Mouse (Mus musculus) ES-E14 (cell line): ENCODE measurements around the gene Gm3045. TPM values are rescaled to one million over a fixed set of nuclear protein-coding genes. Genes with fewer than 3 reads are reported as not detected.

ENCODE experiments used
- DNase-seq: peaks from one replicate; pipeline ENCODE4 v3.0.0-alpha.2; 2013; ENCODE audit warnings: low read depth, low spot score
- H3K27ac ChIP-seq: 2 replicates; pipeline ENCODE4 v1.5.1; 2012; ENCODE audit warnings: low read depth, mild to moderate bottlenecking, low read length, moderate library complexity, mixed read lengths; ENCODE audit not compliant: poor library complexity, insufficient read depth, severe bottlenecking
- H3K36me3 ChIP-seq: 2 replicates; pipeline ENCODE4 v1.6.1; 2012; ENCODE audit warnings: mild to moderate bottlenecking, low read length, moderate library complexity, mixed read lengths; ENCODE audit not compliant: control insufficient read depth, poor library complexity, insufficient read depth, severe bottlenecking
- H3K4me1 ChIP-seq, 2 experiments: fragments of 150-350 bp in 1 of 2; sonication (generic) in 1 of 2; 2 replicates each; pipeline ENCODE4 v1.6.1; 2012; ENCODE audit warnings: low read length in 2 of 2, mild to moderate bottlenecking in 1 of 2, mixed read lengths in 1 of 2; ENCODE audit not compliant: control insufficient read depth in 2 of 2, insufficient read depth in 2 of 2, poor library complexity in 1 of 2
- H3K4me3 ChIP-seq, 2 experiments: fragments of 150-350 bp in 1 of 2; sonication (generic) in 1 of 2; 2 replicates each; pipeline ENCODE4 v1.5.1; 2012; ENCODE audit warnings: low read length in 2 of 2, low read depth in 1 of 2, mild to moderate bottlenecking in 1 of 2, mixed read lengths in 1 of 2; ENCODE audit not compliant: insufficient read depth in 1 of 2, poor library complexity in 1 of 2, severe bottlenecking in 1 of 2
- H3K9ac ChIP-seq: 2 replicates; pipeline ENCODE4 v1.6.1; 2012; ENCODE audit warnings: low read depth, mild to moderate bottlenecking, low read length, mixed read lengths; ENCODE audit not compliant: poor library complexity, insufficient read depth, severe bottlenecking
- H3K9me3 ChIP-seq: fragments of 150-350 bp; sonication (generic); 2 replicates; pipeline ENCODE4 v1.6.1; 2012; ENCODE audit warnings: low read depth, mild to moderate bottlenecking, low read length; ENCODE audit not compliant: control insufficient read depth, insufficient read depth
- CHD2 ChIP-seq: IDR thresholded peaks from 2 replicates; pipeline ENCODE4 v1.6.1; 2014; ENCODE audit warnings: mild to moderate bottlenecking, low read depth, low read length, inconsistent platforms
- HCFC1 ChIP-seq: IDR thresholded peaks from 2 replicates; pipeline ENCODE4 v1.6.1; 2012; ENCODE audit warnings: low read length, inconsistent platforms, borderline replicate concordance; ENCODE audit not compliant: insufficient read depth
- MAFK ChIP-seq: IDR thresholded peaks from 2 replicates; pipeline ENCODE4 v1.6.1; 2014; ENCODE audit warnings: mild to moderate bottlenecking, low read depth, low read length, inconsistent platforms; ENCODE audit not compliant: insufficient read depth
- ZC3H11A ChIP-seq: IDR thresholded peaks from 2 replicates; pipeline ENCODE4 v1.6.1; 2012; ENCODE audit warnings: low read depth, mild to moderate bottlenecking, inconsistent platforms, low read length, borderline replicate concordance
- ZNF384 ChIP-seq: IDR thresholded peaks from 2 replicates; pipeline ENCODE4 v1.6.1; 2012; ENCODE audit warnings: low read depth, low read length, inconsistent platforms
- in situ Hi-C, 2 experiments: fragments of 600-800 bp; cut with MboI; formaldehyde crosslinking; loops; one replicate each; pipeline ENCODE4 v1.15.1; 2025; ENCODE audit warnings: low sequenced_read_pairs in 2 of 2, inconsistent platforms in 1 of 2; ENCODE audit not compliant: unreplicated experiment in 2 of 2
- total RNA-seq: library from RNA; depleted of rRNA; stranded (reverse); fragments of 300-350 nt; gene quantifications from 2 replicates; pipeline ENCODE4 v1.2.3, GENCODE M21; 2012; rRNA removed

The Gm3045 gene
- total RNA-seq, 1 experiment: not detected

GRCm38 (mm10) chr13:56475363-56475762 lies 49.0 kb downstream of the Gm3045 start:
- H3K36me3 ChIP-seq: no peaks in the 10 kb centered on the region

DNA sequence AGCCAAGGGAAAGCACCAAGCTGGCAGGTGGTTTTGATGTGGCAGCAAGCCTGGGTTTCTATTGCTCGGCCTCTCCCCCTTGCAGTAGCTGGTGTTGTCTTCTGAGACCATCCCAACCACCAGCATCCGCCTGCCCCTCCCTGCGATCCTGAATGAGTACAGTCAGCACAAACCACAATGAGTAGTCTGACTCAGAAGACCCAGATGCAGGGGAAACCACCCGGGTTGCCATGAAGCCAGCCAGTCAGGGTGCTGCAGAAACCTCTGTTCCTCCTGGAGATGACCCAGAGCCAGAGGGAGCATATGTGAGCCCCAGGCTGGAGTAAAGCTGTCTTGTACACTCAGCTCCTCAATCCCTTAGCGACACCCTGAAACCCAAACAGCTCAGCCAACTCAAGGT lies 50.4 kb downstream of the Gm3045 start:
- TF ChIP-seq HCFC1 (no peak), ZNF384 (no peak), MAFK (no peak), CHD2 (no peak), ZC3H11A (no peak)
- in situ Hi-C loops: loop anchor here in 1 of 2 experiments (25.0 kb wide), 1 partner anchor 786 kb away; no protein-coding TSS in a partner anchor
- Histone ChIP-seq H3K4me3 (no peak overlapping the region), H3K9me3 (no peaks in the 10 kb centered on the region), H3K36me3 (no peaks in the 10 kb centered on the region), H3K9ac (no peak overlapping the region), H3K4me1 (no peaks in the 10 kb centered on the region), H3K27ac (no peak overlapping the region)
- no peak for DNase-seq

More at GRCm38 (mm10) chr13:56475363-56475762, 49.0 kb downstream of the Gm3045 start:
- TF ChIP-seq ZC3H11A: peak; percentile 95
- TF ChIP-seq MAFK: no peak
- Histone ChIP-seq H3K9me3 (no peaks in the 10 kb centered on the region), H3K9ac (no peak overlapping the region), H3K4me3 (no peak overlapping the region), H3K4me1 (no peaks in the 10 kb centered on the region), H3K27ac (no peak overlapping the region)
- DNase-seq: peak; percentile 34
- in situ Hi-C loops: loop anchor here in 1 of 2 experiments (25.0 kb wide), 1 partner anchor 787 kb away; no protein-coding TSS in a partner anchor

DNA sequence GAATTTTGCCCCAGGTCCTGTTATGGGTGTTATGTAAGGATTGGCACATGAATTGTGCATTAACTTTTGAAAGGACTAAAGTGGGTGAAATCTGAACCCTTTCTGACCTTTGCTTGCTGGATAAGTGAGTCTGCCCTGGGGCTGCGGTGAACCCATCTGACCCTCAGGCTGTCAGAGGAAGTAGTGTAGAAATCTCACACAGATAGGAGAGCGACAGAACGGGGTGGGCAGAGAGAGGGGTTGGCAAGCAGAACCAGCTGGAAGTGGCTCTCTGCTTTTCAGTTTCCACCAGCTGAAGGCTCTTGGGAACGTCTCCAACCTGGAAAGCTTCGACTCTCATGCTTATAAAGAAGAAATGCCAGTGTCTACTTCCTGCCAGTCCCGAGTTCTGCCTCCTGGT lies 50.9 kb downstream of the Gm3045 start:
- Histone ChIP-seq H3K4me3 (no peak overlapping the region), H3K9ac (no peak overlapping the region), H3K9me3 (no peaks in the 10 kb centered on the region), H3K36me3 (no peaks in the 10 kb centered on the region), H3K4me1 (no peaks in the 10 kb centered on the region), H3K27ac (no peak overlapping the region)
- TF ChIP-seq HCFC1 (no peak), ZNF384 (no peak), MAFK (no peak), CHD2 (no peak)
- no peak for DNase-seq
- in situ Hi-C loops: loop anchor here in 1 of 2 experiments (25.0 kb wide), 1 partner anchor 785 kb away; no protein-coding TSS in a partner anchor

- H3K4me3 ChIP-seq: no peak overlapping the region
- H3K9ac ChIP-seq: no peak overlapping the region
- no peaks in the 10 kb centered on the region for H3K4me1 ChIP-seq
- no peaks in the 10 kb centered on the region for H3K36me3 ChIP-seq
- H3K9me3 ChIP-seq: no peaks in the 10 kb centered on the region
- no peak overlapping the region for H3K27ac ChIP-seq
- DNase-seq: no peak
- TF ChIP-seq CHD2 (no peak), ZNF384 (no peak), ZC3H11A (no peak), HCFC1 (no peak), MAFK (no peak)
- in situ Hi-C loops: loop anchor here in 1 of 2 experiments (25.0 kb wide), 1 partner anchor 784 kb away; no protein-coding TSS in a partner anchor
These were observed 51.6 kb downstream of the Gm3045 start for GRCm38 (mm10) chr13:56478027-56478426.

GRCm38 (mm10) chr13:56482146-56482545 lies 55.8 kb downstream of the Gm3045 start, which contains the start of gene Il9:
Gene Il9 (minus strand): TSS chr13:56482246.
- no peak for TF ChIP-seq CHD2
- no peak for TF ChIP-seq ZNF384
- TF ChIP-seq HCFC1: no peak
- TF ChIP-seq MAFK: no peak
- no peak for TF ChIP-seq ZC3H11A
- DNase-seq: no peak
- Histone ChIP-seq H3K9me3 (no peaks in the 10 kb centered on the region), H3K27ac (no peak within 1 kb of the TSS), H3K36me3 (no peaks in the 10 kb centered on the region), H3K4me3 (no peak within 1 kb of the TSS), H3K4me1 (no peaks in the 10 kb centered on the region), H3K9ac (no peak within 1 kb of the TSS)
- in situ Hi-C loops: loop anchor here in 1 of 2 experiments (25.0 kb wide), 1 partner anchor 780 kb away; no protein-coding TSS in a partner anchor

Other genes starting within 250 kb of the Gm3045 start
- 0.13 TPM in 1 of 2 replicates, not detected in the other for gene Tifab, start 247.7 kb upstream of the Gm3045 start, total RNA-seq
- 0.45 and 0.48 TPM in 2 replicates for gene Neurog1, start 174.4 kb upstream of the Gm3045 start, total RNA-seq
- gene Cxcl14, start 130.0 kb upstream of the Gm3045 start, total RNA-seq: 2.6 and 2.8 TPM in 2 replicates
- gene Slc25a48, start 11.8 kb downstream of the Gm3045 start, total RNA-seq: 0.32 and 0.49 TPM in 2 replicates
- not detected in 2 replicates for gene Il9, start 55.7 kb downstream of the Gm3045 start, total RNA-seq
- gene Fbxl21, start 95.9 kb downstream of the Gm3045 start, total RNA-seq: 0.58 and 1.2 TPM in 2 replicates
- gene Lect2, start 121.9 kb downstream of the Gm3045 start, total RNA-seq: not detected in 2 replicates
- 16.6 and 37.4 TPM in 2 replicates for gene Tgfbi, start 182.9 kb downstream of the Gm3045 start, total RNA-seq